Mouse (Mus musculus): ENCODE results near the gene Gm49403.

Gene Gm49403

GRCm38 (mm10) chr19:8897865-8898495 is 14.2 kb downstream of the Gm49403 start, which contains the start of gene Ganab:
Gene Ganab (plus strand): TSS chr19:8898071.
- H3K9me3 ChIP-seq (ENCODE audit: low read length), result no peaks in the 10 kb centered on the region
- TF ChIP-seq POU5F1 (IDR thresholded peaks at IDR 0.05; ENCODE audit: borderline replicate concordance, low read length) (no peak), CTCF (conservative IDR thresholded peaks at IDR 0.05; ENCODE audit: low read length) (no peak), NANOG (IDR thresholded peaks at IDR 0.05; ENCODE audit: borderline replicate concordance, low read length) (no peak)
- peaks cover 73% of the 10 kb centered on the region for H3K36me3 ChIP-seq (ENCODE audit: insufficient read depth, low read length)
- no peaks in the 10 kb centered on the region for H3K27me3 ChIP-seq (ENCODE audit: insufficient read depth, low read length)
- peak within 1 kb of the TSS; percentile 100 for H3K4me3 ChIP-seq (replicated peaks; ENCODE audit: low read length)
- peaks cover 68% of the 10 kb centered on the region for H3K4me1 ChIP-seq (replicated peaks; ENCODE audit: low read depth, low read length)

GRCm38 (mm10) chr19:8898576-8898975 is 14.8 kb downstream of the Gm49403 start:
- H3K36me3 ChIP-seq (ENCODE audit: insufficient read depth, low read length), result peaks cover 79% of the 10 kb centered on the region
- H3K27me3 ChIP-seq (ENCODE audit: insufficient read depth, low read length), result no peaks in the 10 kb centered on the region
- peak overlapping the region; percentile 100 for H3K4me3 ChIP-seq (replicated peaks; ENCODE audit: low read length)
- peaks cover 65% of the 10 kb centered on the region for H3K4me1 ChIP-seq (replicated peaks; ENCODE audit: low read depth, low read length)
- no peak for TF ChIP-seq CTCF (conservative IDR thresholded peaks at IDR 0.05; ENCODE audit: low read length)
- no peak for TF ChIP-seq POU5F1 (IDR thresholded peaks at IDR 0.05; ENCODE audit: borderline replicate concordance, low read length)
- TF ChIP-seq NANOG (IDR thresholded peaks at IDR 0.05; ENCODE audit: borderline replicate concordance, low read length), result no peak
- H3K9me3 ChIP-seq (ENCODE audit: low read length), result no peaks in the 10 kb centered on the region

- Histone ChIP-seq H3K27me3 (ENCODE audit: insufficient read depth, low read length) (no peaks in the 10 kb centered on the region), H3K4me1 (replicated peaks; ENCODE audit: low read depth, low read length) (peaks cover 60% of the 10 kb centered on the region), H3K9me3 (ENCODE audit: low read length) (no peaks in the 10 kb centered on the region), H3K36me3 (ENCODE audit: insufficient read depth, low read length) (peaks cover 83% of the 10 kb centered on the region), H3K4me3 (replicated peaks; ENCODE audit: low read length) (peak overlapping the region; percentile 100)
- no peak for TF ChIP-seq POU5F1 (IDR thresholded peaks at IDR 0.05; ENCODE audit: borderline replicate concordance, low read length)
- no peak for TF ChIP-seq CTCF (conservative IDR thresholded peaks at IDR 0.05; ENCODE audit: low read length)
- no peak for TF ChIP-seq NANOG (IDR thresholded peaks at IDR 0.05; ENCODE audit: borderline replicate concordance, low read length)
Observed at GRCm38 (mm10) chr19:8899079-8899478, 15.3 kb downstream of the Gm49403 start.

GRCm38 (mm10) chr19:8903412-8903811 is 19.7 kb downstream of the Gm49403 start:
- no peak for TF ChIP-seq NANOG (IDR thresholded peaks at IDR 0.05; ENCODE audit: borderline replicate concordance, low read length)
- TF ChIP-seq CTCF (conservative IDR thresholded peaks at IDR 0.05; ENCODE audit: low read length), result no peak
- TF ChIP-seq POU5F1 (IDR thresholded peaks at IDR 0.05; ENCODE audit: borderline replicate concordance, low read length), result no peak
- H3K4me1 ChIP-seq (replicated peaks; ENCODE audit: low read depth, low read length), result peaks cover 27% of the 10 kb centered on the region

GRCm38 (mm10) chr19:8908531-8908930 is 24.8 kb downstream of the Gm49403 start:
- H3K4me3 ChIP-seq (replicated peaks; ENCODE audit: low read length), result no peak overlapping the region
- TF ChIP-seq NANOG (IDR thresholded peaks at IDR 0.05; ENCODE audit: borderline replicate concordance, low read length), result no peak
- no peak for TF ChIP-seq POU5F1 (IDR thresholded peaks at IDR 0.05; ENCODE audit: borderline replicate concordance, low read length)
- TF ChIP-seq CTCF (conservative IDR thresholded peaks at IDR 0.05; ENCODE audit: low read length), result no peak
- peaks cover 98% of the 10 kb centered on the region for H3K36me3 ChIP-seq (ENCODE audit: insufficient read depth, low read length)
- no peaks in the 10 kb centered on the region for H3K27me3 ChIP-seq (ENCODE audit: insufficient read depth, low read length)
- no peaks in the 10 kb centered on the region for H3K9me3 ChIP-seq (ENCODE audit: low read length)
- H3K4me1 ChIP-seq (replicated peaks; ENCODE audit: low read depth, low read length), result peaks cover 11% of the 10 kb centered on the region

More at GRCm38 (mm10) chr19:8903412-8903811, 19.7 kb downstream of the Gm49403 start:
- H3K36me3 ChIP-seq (ENCODE audit: insufficient read depth, low read length), result peaks cover 93% of the 10 kb centered on the region
- no peak overlapping the region for H3K4me3 ChIP-seq (replicated peaks; ENCODE audit: low read length)
- no peaks in the 10 kb centered on the region for H3K27me3 ChIP-seq (ENCODE audit: insufficient read depth, low read length)
- H3K9me3 ChIP-seq (ENCODE audit: low read length), result no peaks in the 10 kb centered on the region

GRCm38 (mm10) chr19:8911810-8912209 is 28.1 kb downstream of the Gm49403 start:
- TF ChIP-seq CTCF (conservative IDR thresholded peaks at IDR 0.05; ENCODE audit: low read length), result no peak
- no peak for TF ChIP-seq NANOG (IDR thresholded peaks at IDR 0.05; ENCODE audit: borderline replicate concordance, low read length)
- no peak for TF ChIP-seq POU5F1 (IDR thresholded peaks at IDR 0.05; ENCODE audit: borderline replicate concordance, low read length)
- Histone ChIP-seq H3K36me3 (ENCODE audit: insufficient read depth, low read length) (peaks cover 100% of the 10 kb centered on the region), H3K27me3 (ENCODE audit: insufficient read depth, low read length) (no peaks in the 10 kb centered on the region), H3K4me1 (replicated peaks; ENCODE audit: low read depth, low read length) (peaks cover 14% of the 10 kb centered on the region), H3K4me3 (replicated peaks; ENCODE audit: low read length) (no peak overlapping the region), H3K9me3 (ENCODE audit: low read length) (no peaks in the 10 kb centered on the region)

GRCm38 (mm10) chr19:8914212-8914611 is 30.5 kb downstream of the Gm49403 start:
- TF ChIP-seq NANOG (IDR thresholded peaks at IDR 0.05; ENCODE audit: borderline replicate concordance, low read length) (no peak), POU5F1 (IDR thresholded peaks at IDR 0.05; ENCODE audit: borderline replicate concordance, low read length) (no peak), CTCF (conservative IDR thresholded peaks at IDR 0.05; ENCODE audit: low read length) (no peak)
- H3K27me3 ChIP-seq (ENCODE audit: insufficient read depth, low read length), result no peaks in the 10 kb centered on the region
- H3K4me3 ChIP-seq (replicated peaks; ENCODE audit: low read length), result no peak overlapping the region
- H3K4me1 ChIP-seq (replicated peaks; ENCODE audit: low read depth, low read length), result peaks cover 28% of the 10 kb centered on the region
- H3K36me3 ChIP-seq (ENCODE audit: insufficient read depth, low read length), result peaks cover 80% of the 10 kb centered on the region
- no peaks in the 10 kb centered on the region for H3K9me3 ChIP-seq (ENCODE audit: low read length)

GRCm38 (mm10) chr19:8919000-8919399 is 35.3 kb downstream of the Gm49403 start:
- peaks cover 42% of the 10 kb centered on the region for H3K4me1 ChIP-seq (replicated peaks; ENCODE audit: low read depth, low read length)
- H3K36me3 ChIP-seq (ENCODE audit: insufficient read depth, low read length), result peaks cover 47% of the 10 kb centered on the region

More at GRCm38 (mm10) chr19:8919000-8919399, 35.3 kb downstream of the Gm49403 start:
- Histone ChIP-seq H3K9me3 (ENCODE audit: low read length) (no peaks in the 10 kb centered on the region), H3K4me3 (replicated peaks; ENCODE audit: low read length) (no peak overlapping the region), H3K27me3 (ENCODE audit: insufficient read depth, low read length) (no peaks in the 10 kb centered on the region)
- TF ChIP-seq CTCF (conservative IDR thresholded peaks at IDR 0.05; ENCODE audit: low read length) (no peak), NANOG (IDR thresholded peaks at IDR 0.05; ENCODE audit: borderline replicate concordance, low read length) (no peak), POU5F1 (IDR thresholded peaks at IDR 0.05; ENCODE audit: borderline replicate concordance, low read length) (no peak)
